Comparison of ENCODE assay signal across 17 mouse cellular contexts in genomic region chr12:57530474-57530873, GRCm38 (mm10). TPM values are rescaled to one million over a fixed set of nuclear protein-coding genes. Genes with fewer than 3 reads are reported as not detected.
DNase-seq lines count a peak whose midpoint lies in the region; ATAC-seq lines count a peak whose summit lies in the region.
"Had no signal": no experiment of that assay in that cellular context is flagged by ENCODE, and none has a peak within 500 bp of the region (broad histone marks: within the 10 kb centered on the region; RNA-seq: fewer than 3 reads in every experiment).

No protein-coding gene starts in this region.

- no peak overlapping the region for H3K9ac ChIP-seq in hindbrain, embryonic 13.5 days
- no peak overlapping the region for H3K9ac ChIP-seq in midbrain, embryonic 14.5 days (replicated peaks; ENCODE audit: low read length)
- H3K9ac ChIP-seq: limb, embryonic 12.5 days; liver, embryonic 15.5 days had no signal

- no peaks in the 10 kb centered on the region for H3K36me3 ChIP-seq in hindbrain, embryonic 13.5 days
- no peaks in the 10 kb centered on the region for H3K36me3 ChIP-seq in midbrain, embryonic 14.5 days (ENCODE audit: control insufficient read depth, insufficient read depth, low read length)
- H3K36me3 ChIP-seq: heart, embryonic 10.5 days; limb, embryonic 12.5 days; liver, embryonic 15.5 days had no signal

- no peaks in the 10 kb centered on the region for H3K9me3 ChIP-seq in hindbrain, embryonic 13.5 days
- H3K9me3 ChIP-seq in midbrain, embryonic 14.5 days (ENCODE audit: control insufficient read depth, low read length), result no peaks in the 10 kb centered on the region
- H3K9me3 ChIP-seq: heart, embryonic 10.5 days; limb, embryonic 12.5 days; liver, embryonic 15.5 days had no signal

- H3K4me3 ChIP-seq in hindbrain, embryonic 13.5 days, result no peak overlapping the region
- no peak overlapping the region for H3K4me3 ChIP-seq in midbrain, embryonic 14.5 days (replicated peaks; ENCODE audit: low read depth, low read length)
- H3K4me3 ChIP-seq: heart, embryonic 10.5 days; limb, embryonic 12.5 days; liver, embryonic 15.5 days had no signal

- peak; percentile 12 for DNase-seq in ZHBTc4 (ENCODE audit: low read depth, low spot score)
- peak; percentile 61 for DNase-seq in embryo, embryonic 11 days
- peak; percentile 70 for DNase-seq in midbrain, embryonic 14.5 days
- DNase-seq in frontal cortex, postnatal 36 days (ENCODE audit: low spot score in 2 of 2), result no peak
- DNase-seq in cerebellum, adult 11 months, result no peak
- no peak for DNase-seq in cerebellum, adult 18-20 months
- DNase-seq: cerebellum, adult 9-10 months; heart, postnatal 36 days; kidney, adult 11 months; kidney, postnatal 4 days; right cerebral cortex, adult 18-20 months had no signal

- no peak overlapping the region for H3K27ac ChIP-seq in hindbrain, embryonic 13.5 days
- H3K27ac ChIP-seq in midbrain, embryonic 14.5 days (replicated peaks; ENCODE audit: low read depth, low read length), result no peak overlapping the region
- H3K27ac ChIP-seq: heart, embryonic 10.5 days; limb, embryonic 12.5 days; liver, embryonic 15.5 days had no signal

- H3K4me2 ChIP-seq in hindbrain, embryonic 13.5 days, result no peak overlapping the region
- no peak overlapping the region for H3K4me2 ChIP-seq in midbrain, embryonic 14.5 days (ENCODE audit: low read length)
- H3K4me2 ChIP-seq: limb, embryonic 12.5 days; liver, embryonic 15.5 days had no signal

- ATAC-seq in hindbrain, embryonic 13.5 days (ENCODE audit: low FRiP score), result 0 out of 2 replicates have a peak, but pooled peaks have one; percentile 37
- 0 out of 2 replicates have a peak, but pooled peaks have one; percentile 43 for ATAC-seq in midbrain, embryonic 14.5 days (ENCODE audit: low FRiP score, low TSS enrichment)
- ATAC-seq: CD4-positive, CD25-positive, alpha-beta regulatory T cell, adult 4 months had no signal

- peaks cover 8% of the 10 kb centered on the region for H3K4me1 ChIP-seq in hindbrain, embryonic 13.5 days (replicated peaks)
- peaks cover 3% of the 10 kb centered on the region; the same call in 1 of the 2 replicates for H3K4me1 ChIP-seq in midbrain, embryonic 14.5 days (ENCODE audit: control insufficient read depth, insufficient read depth, low read length)
- H3K4me1 ChIP-seq: liver, embryonic 15.5 days had no signal

- whole genome bisulfite sequencing in hindbrain, embryonic 13.5 days, result 2% methylated on average over 9 of the region's 9 CpGs
- WGBS in midbrain, embryonic 14.5 days, result 2% methylated on average over 9 of the region's 9 CpGs

- peaks cover 90% of the 10 kb centered on the region for H3K27me3 ChIP-seq in hindbrain, embryonic 13.5 days
- peaks cover 79% of the 10 kb centered on the region for H3K27me3 ChIP-seq in midbrain, embryonic 14.5 days (ENCODE audit: control insufficient read depth, insufficient read depth, low read length)

RNA-seq across cellular contexts. Expression of gene Foxa1, which starts 16.2 kb away (rescaled TPM):
- polyA plus RNA-seq in hindbrain, embryonic 13.5 days (2015; fragmentation: Nextera tagmentation; extraction: Ambion mirVana), result 0.43 and 1.1 TPM in 2 replicates
- 2.4 and 3.1 TPM in 2 replicates for polyA plus RNA-seq in midbrain, embryonic 14.5 days (2014; fragmentation: Nextera tagmentation; extraction: Ambion mirVana)
- polyA plus RNA-seq: CD4-positive, CD25-positive, alpha-beta regulatory T cell, adult 4 months; limb, embryonic 12.5 days; spleen, adult 2 months had no signal

RNA-seq across cellular contexts. Expression of gene Ttc6, which starts 33.4 kb away (rescaled TPM):
- 0.75 and 1.2 TPM in 2 replicates for polyA plus RNA-seq in hindbrain, embryonic 13.5 days (2015; fragmentation: Nextera tagmentation; extraction: Ambion mirVana)
- polyA plus RNA-seq in midbrain, embryonic 14.5 days (2014; fragmentation: Nextera tagmentation; extraction: Ambion mirVana), result 1.4 and 1.6 TPM in 2 replicates
- polyA plus RNA-seq: CD4-positive, CD25-positive, alpha-beta regulatory T cell, adult 4 months had no signal

Comparison
In these comparisons a context has a peak if more than half of its experiments do, and no peak if none do; other contexts are left out.
1. DNase-seq: peak in ZHBTc4 (single experiment), embryo, embryonic 11 days (single experiment) and midbrain, embryonic 14.5 days (single experiment); none in frontal cortex, postnatal 36 days (0 of 2), cerebellum, adult 11 months (single experiment) and cerebellum, adult 18-20 months (0 of 2).